Mouse (Mus musculus): ENCODE data around the gene Zbtb34.

The Zbtb34 gene

DNA sequence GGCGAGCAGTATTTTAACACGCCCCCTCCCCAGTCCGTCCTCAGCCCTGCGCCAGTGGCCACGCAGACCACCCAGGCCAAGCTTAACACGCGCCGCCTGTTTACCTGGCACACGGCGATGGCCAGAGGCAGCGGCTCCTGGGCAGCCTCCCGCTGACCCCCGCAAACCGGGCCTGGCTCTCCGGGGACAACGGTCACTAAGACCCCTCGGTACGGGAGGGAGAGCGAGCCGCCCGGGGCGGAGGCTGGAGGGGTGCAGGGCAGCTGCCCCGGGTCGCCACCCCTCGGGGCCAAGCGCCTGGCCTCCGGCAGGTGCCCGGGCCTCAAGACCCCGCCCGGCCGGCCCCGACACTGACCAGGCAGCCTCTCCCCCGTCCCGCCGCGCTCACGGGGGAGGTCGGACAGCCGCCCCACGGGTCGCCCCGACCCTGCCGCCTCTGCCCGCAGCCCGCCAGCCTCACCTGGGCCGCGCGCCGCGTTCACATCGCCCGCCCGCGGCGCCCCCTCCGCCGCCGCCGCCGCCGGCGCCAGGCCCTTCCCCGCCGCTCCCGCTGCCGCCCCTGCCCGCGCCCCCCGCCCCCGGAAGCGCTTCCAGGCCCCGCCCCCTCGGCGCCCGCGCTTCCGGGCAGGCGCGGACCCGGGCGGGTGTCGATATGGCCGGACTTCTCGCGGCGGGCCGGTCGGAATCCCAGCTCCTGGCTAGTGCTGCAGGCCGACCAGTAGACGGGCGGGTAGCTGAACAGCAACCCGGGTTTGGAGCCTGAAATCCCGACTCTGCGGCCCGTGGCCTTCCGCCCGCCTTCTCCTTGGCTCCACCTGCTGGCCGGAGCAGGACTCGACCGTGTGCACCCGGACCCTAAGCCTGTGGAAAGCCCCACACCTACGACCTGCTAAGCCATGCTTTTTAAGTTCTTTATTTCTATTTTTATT, at the start of gene Zbtb34:
Gene Zbtb34, minus strand, starts transcription at position 554 of the 929 bp plus-strand sequence.
- DNase-seq (ENCODE audit: low spot score): no peak

DNA sequence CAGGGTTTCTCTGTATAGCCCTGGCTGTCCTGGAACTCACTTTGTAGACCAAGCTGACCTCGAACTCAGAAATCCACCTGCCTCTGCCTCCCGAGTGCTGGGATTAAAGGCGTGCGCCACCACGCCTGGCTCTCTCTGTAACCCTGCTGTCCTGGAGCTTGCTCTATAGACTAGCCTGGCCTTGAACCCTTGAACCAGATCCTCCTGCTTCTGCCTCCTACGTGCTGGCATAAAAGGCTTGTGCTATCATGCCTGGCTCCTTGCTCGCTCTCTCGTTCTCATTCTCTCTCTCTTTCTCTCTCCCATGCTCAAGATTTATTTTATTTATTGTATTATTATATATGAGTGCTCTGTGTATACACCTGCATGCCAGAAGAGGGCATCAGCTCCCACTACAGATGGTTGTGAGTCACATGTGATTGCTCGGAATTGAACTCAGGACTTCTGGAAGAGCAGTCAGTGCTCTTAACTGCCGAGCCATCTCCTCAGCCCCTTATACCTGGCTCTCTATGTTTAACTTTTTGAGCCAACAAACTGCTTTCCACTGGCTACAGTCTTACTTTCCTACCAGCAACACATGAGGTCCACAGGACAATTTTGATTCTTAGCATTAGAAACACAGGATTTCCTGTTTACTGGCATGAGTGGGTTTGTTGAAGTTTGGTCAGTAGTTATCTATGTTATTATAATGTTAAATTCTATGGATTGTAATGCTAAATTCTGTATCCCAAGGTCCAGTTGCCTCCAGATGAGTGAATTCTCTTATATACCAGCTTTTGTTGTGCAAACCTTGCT, 47.0 kb upstream of the Zbtb34 start:
- DNase-seq (ENCODE audit: low spot score): no peak

DNA sequence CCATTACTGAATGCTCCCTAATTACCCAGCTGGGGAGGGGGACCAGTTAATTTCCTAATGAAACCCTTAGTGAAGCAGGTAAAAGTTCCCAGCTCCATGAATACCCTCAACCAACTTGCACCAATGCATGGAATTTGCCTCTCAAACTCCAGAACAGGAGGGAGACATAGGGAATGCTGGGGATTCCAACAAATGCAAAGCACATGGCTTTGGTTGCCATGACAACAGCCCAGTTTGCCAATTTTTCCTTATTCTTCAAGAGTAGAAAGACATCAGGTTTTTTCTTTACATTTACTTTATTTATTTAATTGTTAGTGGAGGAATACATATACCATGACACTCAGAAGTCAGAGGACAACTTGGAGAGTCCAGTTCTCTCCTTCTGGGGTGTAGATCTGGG, 44.8 kb upstream of the Zbtb34 start:
- DNase-seq (ENCODE audit: low spot score): no peak

DNA sequence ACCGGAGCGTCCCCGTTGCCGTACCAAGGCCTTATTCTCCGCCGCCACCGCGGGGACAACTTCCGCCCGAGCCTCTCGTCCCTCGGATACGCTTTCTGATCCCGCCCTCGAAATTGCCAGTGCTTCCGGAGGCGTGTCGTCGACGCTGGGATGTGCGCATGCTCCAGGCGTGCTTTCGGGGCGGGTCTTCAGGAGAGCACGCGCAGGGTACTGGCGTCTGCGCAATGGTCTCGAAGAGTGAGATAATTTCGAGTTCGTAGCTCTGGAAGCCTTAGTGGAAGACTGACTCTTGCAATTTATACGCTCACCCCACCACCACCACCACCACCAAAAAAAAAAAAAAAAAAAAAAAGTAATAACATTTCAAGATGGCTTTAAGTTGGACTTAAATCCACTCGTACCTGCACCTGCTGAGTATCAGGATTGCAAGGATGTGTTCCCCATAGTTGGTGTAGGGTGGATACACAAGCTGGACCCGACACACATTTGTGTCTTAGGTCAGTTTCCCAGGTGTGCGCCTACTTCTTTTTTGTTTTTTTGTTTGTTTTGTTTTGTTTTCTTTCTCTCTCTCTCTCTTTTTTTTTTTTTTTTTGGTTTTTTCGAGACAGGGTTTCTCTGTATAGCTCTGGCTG, 37.5 kb upstream of the Zbtb34 start, which contains the start of gene Zbtb43:
Gene Zbtb43, minus strand, starts transcription at position 94 of the 632 bp plus-strand sequence.
- DNase-seq (ENCODE audit: low spot score): peak; percentile 93

DNA sequence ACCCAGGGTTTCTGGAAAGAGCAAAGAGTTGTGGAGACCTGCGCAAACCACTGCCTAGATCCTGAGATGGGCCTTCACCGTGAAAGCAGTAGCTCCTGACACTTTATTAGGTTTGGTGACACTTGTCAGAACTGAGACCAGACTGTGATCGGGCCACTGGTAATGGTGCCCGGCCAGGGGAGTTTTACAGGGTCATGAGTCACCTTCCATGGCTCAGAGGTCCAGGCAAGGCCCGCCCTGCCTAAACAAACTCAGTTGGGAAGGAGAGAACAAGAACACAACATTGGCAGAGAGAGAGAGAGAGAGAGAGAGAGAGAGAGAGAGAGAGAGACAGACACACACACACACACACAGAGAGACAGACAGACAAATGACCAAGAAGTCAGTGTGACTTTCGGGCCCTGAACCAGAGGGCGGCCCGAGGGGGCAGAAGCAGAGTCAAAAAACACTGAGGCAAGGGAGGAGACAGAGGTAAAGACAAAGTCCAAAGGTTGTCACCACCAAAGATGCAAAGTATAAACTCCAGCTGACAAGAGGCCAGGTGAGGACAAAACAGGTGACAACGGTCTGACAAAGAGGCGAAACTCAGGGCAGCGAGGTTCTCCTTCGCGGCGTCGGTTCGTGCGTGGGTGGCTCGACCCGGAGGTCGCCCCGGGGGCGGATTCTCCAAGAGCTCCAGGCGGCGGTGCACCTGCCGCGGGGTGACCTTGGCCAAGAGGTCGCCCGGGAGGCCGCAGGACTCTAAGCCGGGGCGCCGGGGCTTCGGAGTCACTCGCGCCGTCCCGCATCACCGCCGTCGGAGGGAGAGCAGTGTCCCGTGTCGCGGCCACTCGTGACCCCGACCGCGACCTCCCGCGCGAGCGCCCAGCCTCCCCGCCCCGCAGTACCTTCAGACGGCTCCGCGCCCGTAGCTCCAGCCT, 36.7 kb upstream of the Zbtb34 start:
- DNase-seq (ENCODE audit: low spot score): no peak

DNA sequence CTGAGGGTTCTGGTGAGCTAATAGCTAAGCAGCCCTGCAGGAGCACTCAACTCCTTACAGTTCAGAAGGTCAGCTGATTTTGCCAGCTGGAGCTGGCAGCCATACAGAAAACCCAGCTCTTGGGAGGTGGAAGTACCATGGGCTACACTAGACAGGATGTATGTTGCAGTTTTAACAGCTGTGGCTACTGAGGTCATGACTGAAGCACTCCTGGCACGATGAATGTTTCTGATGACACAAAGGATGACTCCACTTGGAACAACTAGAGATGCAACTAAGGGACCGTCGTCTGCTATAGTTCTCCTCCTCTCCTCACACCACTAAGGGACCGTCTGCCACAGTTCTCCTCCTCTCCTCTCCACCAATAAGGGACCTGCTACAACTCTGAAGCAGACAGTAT, 34.8 kb upstream of the Zbtb34 start:
- DNase-seq (ENCODE audit: low spot score): no peak

DNA sequence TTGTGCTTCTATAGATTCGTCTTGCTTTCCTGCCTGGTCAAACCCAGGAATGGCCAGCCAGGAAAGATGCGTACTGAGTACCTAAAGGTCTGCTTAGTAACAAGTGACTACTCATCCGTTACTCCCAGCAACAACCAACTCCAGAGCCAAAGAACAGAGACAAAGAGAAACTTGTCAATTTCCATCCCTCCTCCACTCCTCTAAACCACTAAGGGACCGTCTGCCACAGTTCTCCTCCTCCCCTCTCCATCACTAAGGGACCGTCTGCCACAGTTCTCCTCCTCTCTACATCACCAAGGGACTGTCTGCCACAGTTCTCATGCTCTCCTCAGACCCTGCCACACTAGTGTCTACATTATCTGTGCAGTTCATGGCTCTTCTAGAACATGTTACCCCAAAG, 34.1 kb upstream of the Zbtb34 start:
- DNase-seq (ENCODE audit: low spot score): no peak

DNA sequence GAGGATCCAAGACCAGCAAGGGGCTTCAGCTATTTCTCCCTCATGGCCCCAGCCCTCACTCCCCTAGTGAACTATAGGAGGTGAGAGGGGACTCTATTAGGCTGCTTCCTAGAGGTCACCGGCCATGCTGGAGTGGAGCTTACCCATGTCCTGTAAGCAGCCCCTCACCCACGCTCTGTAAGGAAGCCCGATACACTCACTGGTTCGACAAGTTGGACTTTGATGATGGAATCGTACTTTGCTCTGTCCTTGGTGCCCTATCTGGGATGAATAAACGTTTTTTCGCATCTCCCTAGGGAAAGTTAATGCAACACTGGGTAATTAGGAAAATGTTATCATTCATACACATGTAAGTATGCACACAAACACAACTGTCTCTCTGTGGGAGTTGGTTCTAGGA, 30.9 kb upstream of the Zbtb34 start:
- DNase-seq (ENCODE audit: low spot score): no peak

DNA sequence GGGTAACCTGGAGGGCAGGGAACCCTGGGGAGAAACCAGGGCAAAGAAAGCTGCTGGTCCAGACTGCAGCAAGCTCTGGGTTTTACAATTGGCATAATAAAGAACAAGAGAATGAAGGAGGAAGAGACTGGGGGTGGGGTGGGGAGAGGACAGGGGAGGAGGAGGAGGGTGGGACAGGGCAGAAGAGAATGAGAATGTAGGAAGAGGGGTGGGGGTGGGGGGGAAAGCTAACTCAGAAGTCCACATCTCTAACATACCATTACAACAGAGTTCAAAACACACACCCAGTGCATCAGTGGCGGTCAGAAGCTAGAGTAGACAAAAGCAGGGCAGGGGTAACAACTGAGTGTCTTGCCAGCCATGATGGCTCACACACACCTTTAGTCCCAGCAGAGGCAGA, 29.9 kb upstream of the Zbtb34 start:
- no peak for DNase-seq (ENCODE audit: low spot score)

DNA sequence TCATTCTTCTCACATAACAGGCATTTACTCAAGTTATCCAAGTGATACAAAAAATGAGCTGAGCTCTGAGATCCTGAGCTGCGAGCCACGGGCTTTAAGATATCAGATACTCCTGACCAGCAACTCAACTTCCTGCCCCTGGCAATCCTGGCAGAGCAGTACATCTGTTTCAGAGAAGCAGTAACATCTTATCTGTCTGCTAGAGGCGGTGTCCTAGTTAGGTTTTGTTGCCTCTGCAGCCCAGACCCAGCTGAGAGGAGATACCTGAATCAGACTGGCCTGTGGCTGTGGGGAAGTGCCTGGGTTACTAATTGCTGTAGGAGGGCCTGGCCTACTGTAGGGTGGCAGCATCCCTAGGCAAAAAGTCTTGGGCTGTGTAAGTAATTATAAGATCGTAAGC, 28.5 kb upstream of the Zbtb34 start:
- DNase-seq (ENCODE audit: low spot score): no peak

DNA sequence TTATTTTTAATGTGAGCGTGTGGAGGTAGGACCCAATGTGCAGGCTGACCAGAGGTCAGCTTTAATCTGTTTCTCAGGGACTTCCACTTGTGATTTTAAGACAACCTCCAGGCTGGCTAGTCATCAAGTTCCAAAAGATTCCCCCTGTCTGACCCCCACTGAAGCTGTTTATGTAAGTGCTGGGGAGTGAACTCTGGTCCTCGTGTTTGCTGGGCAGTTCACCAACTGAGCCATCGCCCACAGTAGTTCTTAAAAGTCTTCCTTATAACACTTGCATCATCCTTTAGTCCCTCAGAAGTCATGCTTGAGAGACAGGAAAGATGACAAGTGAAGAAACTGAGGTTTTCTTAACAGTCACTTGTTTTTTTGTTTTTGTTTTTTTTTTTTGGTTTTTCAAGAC, 25.6 kb upstream of the Zbtb34 start:
- no peak for DNase-seq (ENCODE audit: low spot score)

DNA sequence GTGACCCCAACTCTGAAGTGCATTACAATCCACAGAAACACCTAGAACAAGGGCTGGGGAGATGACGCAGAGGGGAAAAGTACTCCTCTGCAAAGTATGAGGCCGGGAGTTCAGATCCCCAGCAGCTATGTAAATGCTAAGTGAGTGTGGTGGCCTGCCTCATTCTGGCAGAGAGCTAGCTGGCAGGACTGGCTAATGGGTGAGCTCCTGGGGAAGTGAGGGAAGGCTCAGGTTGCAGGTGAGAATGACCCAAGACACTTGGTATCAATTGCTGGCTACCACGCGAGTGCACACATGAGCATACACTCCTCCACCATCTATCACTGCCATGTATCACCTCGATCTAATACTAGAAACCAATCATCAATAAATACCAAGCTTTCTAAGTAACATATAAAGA, 25.1 kb upstream of the Zbtb34 start:
- DNase-seq (ENCODE audit: low spot score): no peak

DNA sequence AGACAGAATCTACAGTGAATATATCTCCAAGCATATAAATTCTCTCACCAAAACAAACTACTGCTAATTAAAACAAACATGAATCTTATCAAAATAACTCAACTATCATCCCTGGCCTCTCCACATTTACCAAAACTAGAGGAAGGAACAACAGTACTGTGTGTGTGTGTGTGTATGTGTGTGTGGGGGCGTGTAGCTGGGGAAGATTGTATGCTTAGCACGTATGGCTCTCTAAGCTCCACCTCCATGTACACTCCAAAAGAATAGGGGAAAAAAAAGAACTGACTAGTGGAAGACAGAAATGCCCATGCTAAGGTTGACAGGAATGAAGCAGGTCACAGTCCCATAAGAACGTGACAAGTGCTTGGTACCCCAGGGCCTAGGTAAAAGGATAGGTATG, 24.2 kb upstream of the Zbtb34 start:
- no peak for DNase-seq (ENCODE audit: low spot score)

DNA sequence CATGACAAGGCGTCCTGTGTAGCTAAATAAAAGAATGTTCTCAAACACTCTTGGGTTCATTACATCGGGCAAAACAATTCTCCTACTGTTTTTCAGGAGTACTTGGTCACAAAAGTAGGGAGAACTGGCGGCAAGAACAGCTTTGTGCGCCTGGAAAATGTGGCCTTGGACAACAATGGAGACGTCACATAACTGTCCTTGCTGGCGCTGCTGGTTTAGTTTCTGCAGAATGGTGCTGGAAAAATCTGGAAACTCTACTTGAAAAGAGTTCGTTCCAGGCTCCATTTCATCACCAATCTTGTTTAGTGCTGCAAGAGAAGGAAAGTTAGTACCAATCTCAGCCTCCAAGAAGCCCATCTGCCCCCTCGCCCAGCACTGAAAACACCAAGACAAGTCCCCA, 23.7 kb upstream of the Zbtb34 start:
- DNase-seq (ENCODE audit: low spot score): no peak

DNA sequence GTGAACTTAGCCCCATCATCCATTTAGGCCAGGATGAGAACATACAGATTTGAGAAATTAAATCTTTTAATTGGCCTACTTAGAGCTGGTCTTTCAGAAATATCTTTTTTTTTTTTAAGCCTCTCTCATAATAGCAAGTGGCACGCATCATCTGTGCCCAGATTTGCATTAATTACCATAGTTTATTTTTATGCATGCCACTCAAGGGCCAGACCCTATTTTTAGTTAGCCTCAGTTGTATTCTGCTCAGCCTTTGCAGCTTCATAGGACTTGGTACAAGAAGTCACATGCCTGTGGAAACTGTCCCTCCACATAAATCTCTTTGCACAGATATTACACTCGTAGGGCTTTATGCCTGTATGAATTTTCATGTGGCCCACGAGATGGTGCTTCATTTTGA, 22.4 kb upstream of the Zbtb34 start:
- DNase-seq (ENCODE audit: low spot score): no peak

DNA sequence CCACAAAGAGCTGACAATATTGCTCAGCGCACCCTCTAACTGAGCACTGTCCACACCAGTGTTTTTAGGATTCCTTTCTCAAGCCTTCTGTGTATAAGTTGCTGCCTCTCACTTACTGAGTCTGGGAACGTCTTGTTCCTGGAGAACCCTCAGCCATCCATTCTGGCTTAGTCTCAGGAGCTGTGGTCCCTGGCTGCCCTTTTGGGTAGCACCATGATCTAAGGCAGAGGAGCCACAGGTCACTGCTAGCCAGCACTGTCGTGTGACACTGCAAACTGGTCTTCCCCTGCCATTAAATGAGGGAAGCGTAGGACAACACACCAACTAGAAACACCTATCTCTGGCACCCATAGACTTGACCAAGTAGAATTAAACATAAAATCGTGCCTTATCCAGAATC, 21.6 kb upstream of the Zbtb34 start:
- DNase-seq (ENCODE audit: low spot score): no peak

DNA sequence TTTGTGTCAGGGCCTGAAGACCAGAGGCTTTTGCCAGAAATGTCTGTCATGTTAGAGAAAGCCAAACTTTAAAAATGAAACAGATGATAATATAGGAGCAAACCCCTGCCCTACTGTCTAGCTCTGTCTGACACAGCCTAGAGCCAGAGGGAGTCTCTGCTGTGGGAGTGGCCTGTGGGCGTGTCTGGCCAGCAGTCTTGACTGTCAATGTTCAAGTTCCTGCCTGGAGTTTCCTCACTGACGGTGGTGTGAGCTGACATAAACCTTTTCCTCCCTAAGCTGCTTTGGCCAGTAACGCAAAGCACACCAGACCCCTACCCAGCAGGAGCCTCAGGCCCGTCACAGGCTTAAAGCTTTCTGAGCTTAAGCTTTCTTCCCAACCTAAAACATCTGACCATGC, 21.0 kb upstream of the Zbtb34 start:
- DNase-seq (ENCODE audit: low spot score): no peak

DNA sequence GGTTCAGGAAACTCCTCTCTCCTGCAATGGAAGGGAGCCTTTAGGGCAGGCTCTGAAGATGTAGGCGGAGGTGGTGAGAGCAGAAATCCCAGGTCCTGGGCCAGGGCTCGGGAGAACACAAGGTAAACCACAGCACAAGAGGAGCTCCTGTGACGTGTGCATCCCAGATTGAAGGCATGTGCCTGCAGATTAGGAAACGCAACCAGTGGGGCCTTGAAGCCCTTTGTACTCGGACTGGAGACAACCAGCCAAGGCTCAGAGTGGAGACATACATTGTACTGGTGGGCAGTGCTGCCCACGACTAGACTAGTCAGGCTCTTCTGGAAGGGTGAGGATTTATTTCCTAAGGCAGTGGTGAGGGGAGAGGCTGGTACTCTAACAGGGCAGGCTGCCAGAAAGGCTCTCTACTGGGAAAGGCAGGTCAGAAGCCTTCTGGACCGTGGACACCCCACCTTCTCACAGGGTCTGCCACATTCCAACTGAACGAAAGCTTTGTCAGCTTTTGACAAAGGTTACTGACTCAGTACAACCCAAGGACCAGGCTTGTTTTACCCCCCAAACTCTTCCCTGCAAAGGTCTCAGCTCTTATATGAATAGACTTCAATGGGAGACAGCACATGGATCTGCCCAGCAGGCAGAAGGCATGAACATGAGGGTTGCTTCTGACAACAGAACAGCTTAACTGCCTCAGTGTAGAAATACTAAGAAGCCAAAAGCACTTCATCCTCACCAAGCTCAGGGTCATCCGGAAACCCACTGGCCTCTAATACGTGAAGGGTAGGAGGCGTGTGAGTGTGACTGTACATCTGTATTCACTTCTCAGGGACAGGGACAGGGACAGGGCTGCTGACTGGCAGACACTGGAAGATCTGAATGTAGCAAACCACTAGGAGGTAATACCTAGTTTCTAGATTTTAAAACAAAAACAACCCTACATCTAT, 20.2 kb upstream of the Zbtb34 start:
- no peak for DNase-seq (ENCODE audit: low spot score)

DNA sequence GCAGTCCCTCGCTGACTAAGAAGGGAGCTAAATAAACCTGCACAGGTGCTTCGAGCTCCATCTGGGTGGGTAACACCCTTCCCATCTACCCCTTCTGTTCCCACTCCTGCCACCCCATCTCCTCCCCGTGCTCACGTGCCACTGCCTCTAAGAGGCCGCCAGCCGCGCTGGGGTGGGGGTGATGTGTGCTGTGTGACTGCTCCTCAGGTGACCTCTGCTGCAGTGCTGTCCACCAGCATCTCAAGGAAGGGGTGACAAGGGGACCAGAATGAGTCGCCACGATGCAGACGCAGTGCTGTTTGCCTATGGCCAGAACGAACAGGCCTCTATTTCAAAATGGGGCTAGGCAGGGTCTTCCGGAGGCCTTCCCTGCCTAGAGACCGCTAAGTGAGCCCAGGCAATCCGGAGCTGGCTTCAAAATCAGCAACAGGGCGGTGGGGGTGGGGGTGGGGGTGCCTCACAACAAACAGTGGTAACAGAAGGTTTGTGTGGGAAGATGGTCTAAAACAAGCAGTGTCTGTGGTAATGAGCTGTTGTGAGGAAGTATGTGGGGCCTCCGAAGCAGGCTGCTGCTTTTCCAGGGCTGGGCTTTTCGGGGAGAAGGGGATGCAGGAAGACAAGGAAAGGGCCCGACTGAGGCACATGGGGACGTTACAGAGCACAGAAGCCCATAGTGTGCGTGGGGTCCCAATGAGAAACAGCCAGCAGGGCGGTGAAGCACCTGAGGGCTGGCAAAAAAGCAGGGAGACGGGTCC, 18.2 kb upstream of the Zbtb34 start:
- DNase-seq (ENCODE audit: low spot score): no peak

DNA sequence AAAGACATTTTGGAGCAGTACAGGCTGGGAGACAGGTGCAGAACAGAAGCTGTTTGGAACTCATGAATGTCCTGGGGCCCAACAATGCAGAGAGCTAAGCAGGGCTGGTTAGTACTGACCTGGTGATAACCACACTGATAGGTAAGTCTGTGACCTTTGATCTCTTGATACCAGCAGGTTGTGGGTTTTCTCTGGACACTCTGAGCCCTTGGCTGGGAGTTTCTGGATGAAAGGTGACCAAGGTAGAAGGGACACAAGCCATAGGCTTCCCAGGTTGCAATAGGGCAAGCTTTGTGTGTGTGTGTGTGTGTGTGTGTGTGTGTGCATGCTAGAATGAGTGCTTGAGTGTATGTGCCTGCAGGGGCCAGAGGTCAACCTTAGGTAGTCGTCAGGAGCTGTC, 15.7 kb upstream of the Zbtb34 start:
- no peak for DNase-seq (ENCODE audit: low spot score)
